Mouse (Mus musculus): ENCODE results near the gene Nhlh1.

GRCm38 (mm10) chr1:172028394-172029275 lies 28.7 kb downstream of the Nhlh1 start, which contains the start of gene Vangl2:
- TF ChIP-seq CHD1 (IDR thresholded peaks at IDR 0.05; ENCODE audit: low read depth, low read length) (no peak), CTCF (IDR thresholded peaks at IDR 0.05 in 2 of 3, conservative IDR thresholded peaks at IDR 0.05 in 1 of 3; ENCODE audit: control insufficient read depth in 1 of 3, insufficient read depth in 1 of 3, low read depth in 2 of 3, low read length in 3 of 3, poor library complexity in 1 of 3, severe bottlenecking in 1 of 3) (no peak), RCOR1 (IDR thresholded peaks at IDR 0.05; ENCODE audit: low read depth, low read length) (no peak), GABPA (IDR thresholded peaks at IDR 0.05; ENCODE audit: low read depth, low read length) (no peak), EP300 (IDR thresholded peaks at IDR 0.05; ENCODE audit: low read depth in 1 of 2, low read length in 2 of 2) (no peak), POLR2AphosphoS2 (IDR thresholded peaks at IDR 0.05; ENCODE audit: low read length) (no peak), USF2 (IDR thresholded peaks at IDR 0.05; ENCODE audit: borderline replicate concordance in 1 of 2, insufficient read depth in 1 of 2, low read depth in 1 of 2, low read length in 2 of 2) (no peak), POLR2A (IDR thresholded peaks at IDR 0.05; ENCODE audit: control insufficient read depth in 1 of 2, insufficient read depth in 1 of 2, low read depth in 1 of 2, low read length in 2 of 2, poor library complexity in 1 of 2) (no peak), POLR2AphosphoS5 (IDR thresholded peaks at IDR 0.05; ENCODE audit: borderline replicate concordance, low read depth, low read length) (no peak), ZC3H11A (IDR thresholded peaks at IDR 0.05; ENCODE audit: low read depth, low read length) (no peak), MYC (IDR thresholded peaks at IDR 0.05; ENCODE audit: low read depth, low read length) (no peak)

All from MEL (cell line).